Mouse (Mus musculus) intestine, embryonic 14.5 days (tissue): ENCODE measurements around the gene Nfib. TPM values are rescaled to one million over a fixed set of nuclear protein-coding genes. Genes with fewer than 3 reads are reported as not detected.
A peak's percentile ranks its signal among the peaks of the same experiment; 100 is the strongest.

Experiments used
- ATAC-seq: fragments of 200-750 bp; cut with Nextera tagmentation; replicated peaks from 2 replicates; pipeline ENCODE4 v1.8.0; 2017; ENCODE audit warnings: low read depth, moderate number of reproducible peaks, moderate TSS enrichment, moderate library complexity; ENCODE audit not compliant: low FRiP score, low TSS enrichment
- DNase-seq: peaks from one replicate; pipeline ENCODE4 v3.0.0-alpha.2; 2018; ENCODE audit warnings: low spot score
- H3K27ac ChIP-seq: fragments of 300-500 bp; sonication (generic); 2 replicates; pipeline ENCODE4 v1.5.1; 2014; ENCODE audit warnings: low read depth, mild to moderate bottlenecking, control low read depth
- H3K27me3 ChIP-seq: fragments of 300-500 bp; sonication (generic); replicated peaks from 2 replicates; pipeline ENCODE4 v1.6.1; 2014; ENCODE audit warnings: low read length, control low read depth; ENCODE audit not compliant: control insufficient read depth, insufficient read depth
- H3K36me3 ChIP-seq: fragments of 300-500 bp; sonication (generic); 2 replicates; pipeline ENCODE4 v1.6.1; 2014; ENCODE audit warnings: low read length, control low read depth; ENCODE audit not compliant: control insufficient read depth, insufficient read depth
- H3K4me1 ChIP-seq: fragments of 300-500 bp; sonication (generic); replicated peaks from 2 replicates; pipeline ENCODE4 v1.6.1; 2014; ENCODE audit warnings: low read length, control low read depth, mixed read lengths; ENCODE audit not compliant: control insufficient read depth, insufficient read depth
- H3K4me2 ChIP-seq: fragments of 300-500 bp; sonication (generic); 2 replicates; pipeline ENCODE4 v1.6.1; 2014; ENCODE audit warnings: low read length
- H3K4me3 ChIP-seq: fragments of 300-500 bp; sonication (generic); 2 replicates; pipeline ENCODE4 v1.5.1; 2014; ENCODE audit warnings: low read depth, low read length, control low read depth, mixed read lengths
- H3K9ac ChIP-seq: fragments of 300-500 bp; sonication (generic); 2 replicates; pipeline ENCODE4 v1.6.1; 2014; ENCODE audit warnings: mild to moderate bottlenecking, low read length
- H3K9me3 ChIP-seq: fragments of 300-500 bp; sonication (generic); 2 replicates; pipeline ENCODE4 v1.6.1; 2016; ENCODE audit warnings: low read length, control low read depth; ENCODE audit not compliant: control insufficient read depth
- WGBS: fragments of 180-500 bp; shearing (Covaris S2); extraction: QIAGEN DNeasy Blood & Tissue Kit; methylation state at CpG from one replicate; pipeline ENCODE4 v1.1.7; 2014; 5-methylcytosine and 5-hydroxymethylcytosine counted together
- polyA plus RNA-seq: library from polyadenylated mRNA; unstranded; fragments of >200 nt; fragmentation: Nextera tagmentation; extraction: Ambion mirVana; gene quantifications from 2 replicates; pipeline ENCODE4 v1.2.1, GENCODE M21; 2014

Nfib gene
- polyA plus RNA-seq, 1 experiment from 2014 or later: 61.7 TPM

- Histone ChIP-seq H3K4me3 (no peak overlapping the region), H3K9me3 (no peaks in the 10 kb centered on the region), H3K4me1 (peaks cover 44% of the 10 kb centered on the region), H3K4me2 (no peak overlapping the region), H3K27ac (no peak overlapping the region), H3K27me3 (no peaks in the 10 kb centered on the region), H3K36me3 (no peaks in the 10 kb centered on the region), H3K9ac (no peak overlapping the region)
- ATAC-seq (no peak), DNase-seq (no peak)
- WGBS: 65% methylated on average over 22 of the region's 22 CpGs
Observed at GRCm38 (mm10) chr4:82408463-82409404, 296.8 kb downstream of the Nfib start.

- no peak overlapping the region for H3K27ac ChIP-seq
- H3K4me3 ChIP-seq: no peak overlapping the region
- 68% methylated on average over 6 of the region's 6 CpGs for WGBS
- H3K27me3 ChIP-seq: no peaks in the 10 kb centered on the region
- DNase-seq: no peak
- H3K4me1 ChIP-seq: peaks cover 35% of the 10 kb centered on the region
- no peak overlapping the region for H3K4me2 ChIP-seq
- ATAC-seq: no peak
- H3K36me3 ChIP-seq: no peaks in the 10 kb centered on the region
- H3K9ac ChIP-seq: no peak overlapping the region
- H3K9me3 ChIP-seq: no peaks in the 10 kb centered on the region
Observed at GRCm38 (mm10) chr4:82406511-82406910, 299.0 kb downstream of the Nfib start.

- H3K36me3 ChIP-seq: no peaks in the 10 kb centered on the region
- no peak overlapping the region for H3K27ac ChIP-seq
- H3K9ac ChIP-seq: no peak overlapping the region
- H3K4me2 ChIP-seq: no peak overlapping the region
- ATAC-seq: no peak
- no peaks in the 10 kb centered on the region for H3K27me3 ChIP-seq
- H3K9me3 ChIP-seq: no peaks in the 10 kb centered on the region
- H3K4me3 ChIP-seq: no peak overlapping the region
- no peak for DNase-seq
- WGBS: 88% methylated on average over 5 of the region's 5 CpGs
- peaks cover 40% of the 10 kb centered on the region for H3K4me1 ChIP-seq
Observed at GRCm38 (mm10) chr4:82405791-82406190, 299.8 kb downstream of the Nfib start.

- peak overlapping the region; percentile 22 for H3K4me2 ChIP-seq
- no peak overlapping the region for H3K9ac ChIP-seq
- WGBS: 50% methylated on average over 13 of the region's 13 CpGs
- no peaks in the 10 kb centered on the region for H3K9me3 ChIP-seq
- H3K4me1 ChIP-seq: peaks cover 47% of the 10 kb centered on the region
- no peak overlapping the region for H3K4me3 ChIP-seq
- H3K36me3 ChIP-seq: no peaks in the 10 kb centered on the region
- ATAC-seq: no peak
- H3K27me3 ChIP-seq: no peaks in the 10 kb centered on the region
- DNase-seq: peak; percentile 51
- H3K27ac ChIP-seq: peak overlapping the region; percentile 60; the same call in 1 of the 2 replicates
Observed at GRCm38 (mm10) chr4:82403975-82404651, 301.4 kb downstream of the Nfib start.

- H3K27ac ChIP-seq: no peak overlapping the region
- no peak overlapping the region for H3K9ac ChIP-seq
- H3K27me3 ChIP-seq: no peaks in the 10 kb centered on the region
- H3K4me1 ChIP-seq: peaks cover 39% of the 10 kb centered on the region
- WGBS: 85% methylated on average over 9 of the region's 9 CpGs
- ATAC-seq (no peak), DNase-seq (peak; percentile 48)
- no peak overlapping the region for H3K4me2 ChIP-seq
- no peaks in the 10 kb centered on the region for H3K9me3 ChIP-seq
- H3K4me3 ChIP-seq: no peak overlapping the region
- no peaks in the 10 kb centered on the region for H3K36me3 ChIP-seq
Observed at GRCm38 (mm10) chr4:82402666-82403065, 302.9 kb downstream of the Nfib start.

- no peak overlapping the region for H3K4me2 ChIP-seq
- H3K36me3 ChIP-seq: no peaks in the 10 kb centered on the region
- DNase-seq (peak; percentile 49), ATAC-seq (no peak)
- peaks cover 39% of the 10 kb centered on the region for H3K4me1 ChIP-seq
- H3K27me3 ChIP-seq: no peaks in the 10 kb centered on the region
- H3K4me3 ChIP-seq: no peak overlapping the region
- 56% methylated on average over 3 of the region's 3 CpGs for WGBS
- no peak overlapping the region for H3K9ac ChIP-seq
- H3K9me3 ChIP-seq: no peaks in the 10 kb centered on the region
- H3K27ac ChIP-seq: no peak overlapping the region
Observed at GRCm38 (mm10) chr4:82401450-82402061, 304.0 kb downstream of the Nfib start.

- no peak overlapping the region for H3K4me2 ChIP-seq
- DNase-seq: peak; percentile 53
- peak; percentile 51; the same call in 1 of the 2 replicates for ATAC-seq
Observed at GRCm38 (mm10) chr4:82400536-82400935, 305.0 kb downstream of the Nfib start.

More at GRCm38 (mm10) chr4:82400536-82400935, 305.0 kb downstream of the Nfib start:
- Histone ChIP-seq H3K27ac (peak overlapping the region; percentile 64; the same call in 1 of the 2 replicates), H3K36me3 (no peaks in the 10 kb centered on the region), H3K27me3 (no peaks in the 10 kb centered on the region), H3K4me3 (no peak overlapping the region), H3K9me3 (no peaks in the 10 kb centered on the region), H3K9ac (no peak overlapping the region), H3K4me1 (peaks cover 39% of the 10 kb centered on the region)
- WGBS: 19% methylated on average over 5 of the region's 5 CpGs
